Mouse (Mus musculus): Measurements from ENCODE around the gene Erich3. TPM values are rescaled to one million over a fixed set of nuclear protein-coding genes. Genes with fewer than 3 reads are reported as not detected.
"Not testable (repeated sequence)": the region's sequence is repeated elsewhere in the genome, so short reads cannot be mapped to it uniquely, and the experiment has no call there.

Gene Erich3
- not detected in 2 replicates for total RNA-seq (2017)

- no peak for ATAC-seq (ENCODE audit: extremely low read depth, insufficient number of reproducible peaks, low FRiP score, poor library complexity, severe bottlenecking)
These were observed at the start of gene Erich3 for GRCm38 (mm10) chr3:154663545-154663944. Gene Erich3 (plus strand): TSS chr3:154663859.

- no peak for ATAC-seq (ENCODE audit: extremely low read depth, insufficient number of reproducible peaks, low FRiP score, poor library complexity, severe bottlenecking)
These were observed 48.9 kb upstream of the Erich3 start for GRCm38 (mm10) chr3:154614771-154615170.

GRCm38 (mm10) chr3:154615304-154615703 lies 48.4 kb upstream of the Erich3 start:
- ATAC-seq (ENCODE audit: extremely low read depth, insufficient number of reproducible peaks, low FRiP score, poor library complexity, severe bottlenecking): no peak

- ATAC-seq (ENCODE audit: extremely low read depth, insufficient number of reproducible peaks, low FRiP score, poor library complexity, severe bottlenecking): no peak
These were observed 47.6 kb upstream of the Erich3 start for GRCm38 (mm10) chr3:154616106-154616505.

- no peak for ATAC-seq (ENCODE audit: extremely low read depth, insufficient number of reproducible peaks, low FRiP score, poor library complexity, severe bottlenecking)
These were observed 35.4 kb upstream of the Erich3 start for GRCm38 (mm10) chr3:154628284-154628683.

GRCm38 (mm10) chr3:154631281-154631680 lies 32.4 kb upstream of the Erich3 start:
- ATAC-seq (ENCODE audit: extremely low read depth, insufficient number of reproducible peaks, low FRiP score, poor library complexity, severe bottlenecking): not testable (repeated sequence)

- ATAC-seq (ENCODE audit: extremely low read depth, insufficient number of reproducible peaks, low FRiP score, poor library complexity, severe bottlenecking): no peak
These were observed 30.6 kb upstream of the Erich3 start for GRCm38 (mm10) chr3:154633091-154633490.

- ATAC-seq (ENCODE audit: extremely low read depth, insufficient number of reproducible peaks, low FRiP score, poor library complexity, severe bottlenecking): no peak
These were observed 16.8 kb upstream of the Erich3 start for GRCm38 (mm10) chr3:154646638-154647442.

GRCm38 (mm10) chr3:154647443-154647780 lies 16.2 kb upstream of the Erich3 start:
- ATAC-seq (ENCODE audit: extremely low read depth, insufficient number of reproducible peaks, low FRiP score, poor library complexity, severe bottlenecking): no peak

- ATAC-seq (ENCODE audit: extremely low read depth, insufficient number of reproducible peaks, low FRiP score, poor library complexity, severe bottlenecking): no peak
These were observed 14.0 kb upstream of the Erich3 start for GRCm38 (mm10) chr3:154649411-154650285.

GRCm38 (mm10) chr3:154651192-154651821 lies 12.4 kb upstream of the Erich3 start:
- no peak for ATAC-seq (ENCODE audit: extremely low read depth, insufficient number of reproducible peaks, low FRiP score, poor library complexity, severe bottlenecking)

GRCm38 (mm10) chr3:154652581-154653420 lies 10.9 kb upstream of the Erich3 start:
- no peak for ATAC-seq (ENCODE audit: extremely low read depth, insufficient number of reproducible peaks, low FRiP score, poor library complexity, severe bottlenecking)

GRCm38 (mm10) chr3:154653454-154653853 lies 10.2 kb upstream of the Erich3 start:
- ATAC-seq (ENCODE audit: extremely low read depth, insufficient number of reproducible peaks, low FRiP score, poor library complexity, severe bottlenecking): no peak

GRCm38 (mm10) chr3:154654284-154654683 lies 9.4 kb upstream of the Erich3 start:
- ATAC-seq (ENCODE audit: extremely low read depth, insufficient number of reproducible peaks, low FRiP score, poor library complexity, severe bottlenecking): no peak

- no peak for ATAC-seq (ENCODE audit: extremely low read depth, insufficient number of reproducible peaks, low FRiP score, poor library complexity, severe bottlenecking)
These were observed 8.8 kb upstream of the Erich3 start for GRCm38 (mm10) chr3:154654901-154655300.

- no peak for ATAC-seq (ENCODE audit: extremely low read depth, insufficient number of reproducible peaks, low FRiP score, poor library complexity, severe bottlenecking)
These were observed 7.9 kb upstream of the Erich3 start for GRCm38 (mm10) chr3:154655711-154656110.

- ATAC-seq (ENCODE audit: extremely low read depth, insufficient number of reproducible peaks, low FRiP score, poor library complexity, severe bottlenecking): no peak
These were observed 420 bp downstream of the Erich3 start for GRCm38 (mm10) chr3:154663976-154664581.

- no peak for ATAC-seq (ENCODE audit: extremely low read depth, insufficient number of reproducible peaks, low FRiP score, poor library complexity, severe bottlenecking)
These were observed 977 bp downstream of the Erich3 start for GRCm38 (mm10) chr3:154664636-154665035.

Data from neutrophil, adult 5-6 weeks (primary cell).